Mouse (Mus musculus) hindbrain, postnatal 0 days (tissue): Measurements from ENCODE around the gene Gm20388. TPM values are rescaled to one million over a fixed set of nuclear protein-coding genes. Genes with fewer than 3 reads are reported as not detected.
A peak's percentile ranks its signal among the peaks of the same experiment; 100 is the strongest.

Experiments
- ATAC-seq: fragments of 200-750 bp; cut with Nextera tagmentation; 2 replicates; pipeline ENCODE4 v1.8.0; 2017; ENCODE audit warnings: mild to moderate bottlenecking, moderate TSS enrichment, moderate library complexity
- DNase-seq: peaks from one replicate; pipeline ENCODE4 v3.0.0-alpha.2; 2015; ENCODE audit warnings: low spot score
- H3K27ac ChIP-seq: fragments of 300-500 bp; sonication (generic); 2 replicates; pipeline ENCODE4 v1.5.1; 2014; ENCODE audit warnings: mild to moderate bottlenecking
- H3K27me3 ChIP-seq: fragments of 300-500 bp; sonication (generic); 2 replicates; pipeline ENCODE4 v1.6.1; 2014; ENCODE audit warnings: low read length, mixed read lengths; ENCODE audit not compliant: insufficient read depth
- H3K36me3 ChIP-seq: fragments of 300-500 bp; sonication (generic); 2 replicates; pipeline ENCODE4 v1.6.1; 2014; ENCODE audit warnings: low read length, mixed read lengths; ENCODE audit not compliant: insufficient read depth
- H3K4me1 ChIP-seq: fragments of 300-500 bp; sonication (generic); 2 replicates; pipeline ENCODE4 v1.6.1; 2014; ENCODE audit warnings: antibody characterized with exemption, low read length, mixed read lengths; ENCODE audit not compliant: insufficient read depth
- H3K4me2 ChIP-seq: fragments of 300-500 bp; sonication (generic); 2 replicates; pipeline ENCODE4 v1.6.1; 2014; ENCODE audit warnings: low read depth, mild to moderate bottlenecking, low read length, moderate library complexity, mixed read lengths
- H3K4me3 ChIP-seq: fragments of 300-500 bp; sonication (generic); 2 replicates; pipeline ENCODE4 v1.5.1; 2014; ENCODE audit warnings: low read length
- H3K9ac ChIP-seq: fragments of 300-500 bp; sonication (generic); replicated peaks from 2 replicates; pipeline ENCODE4 v1.6.1; 2014; ENCODE audit warnings: mild to moderate bottlenecking, low read length, moderate library complexity, mixed read lengths
- H3K9me3 ChIP-seq: fragments of 300-500 bp; sonication (generic); 2 replicates; pipeline ENCODE4 v1.6.1; 2016; ENCODE audit warnings: low read length, mixed read lengths
- CTCF ChIP-seq: IDR thresholded peaks from 2 replicates; pipeline ENCODE4 v1.5.1; 2016; ENCODE audit warnings: antibody characterized with exemption, control low read depth, low read depth
- WGBS: fragments of 180-500 bp; shearing (Covaris S2); extraction: QIAGEN DNeasy Blood & Tissue Kit; methylation state at CpG from one replicate; pipeline ENCODE4 v1.1.7; 2014; 5-methylcytosine and 5-hydroxymethylcytosine counted together
- polyA plus RNA-seq: library from polyadenylated mRNA; unstranded; fragments of >200 nt; fragmentation: Nextera tagmentation; extraction: Ambion mirVana; gene quantifications from 2 replicates; pipeline ENCODE4 v1.2.1, GENCODE M21; 2015
- total RNA-seq: library from RNA; depleted of rRNA; stranded (reverse); fragments of >200 nt; gene quantifications from 2 replicates; pipeline ENCODE4 v1.2.3, GENCODE M21; 2014

Gene Gm20388
- total and polyA plus RNA-seq, 2 experiments from 2014 or later: 71.3 TPM; not detected in 1

DNA sequence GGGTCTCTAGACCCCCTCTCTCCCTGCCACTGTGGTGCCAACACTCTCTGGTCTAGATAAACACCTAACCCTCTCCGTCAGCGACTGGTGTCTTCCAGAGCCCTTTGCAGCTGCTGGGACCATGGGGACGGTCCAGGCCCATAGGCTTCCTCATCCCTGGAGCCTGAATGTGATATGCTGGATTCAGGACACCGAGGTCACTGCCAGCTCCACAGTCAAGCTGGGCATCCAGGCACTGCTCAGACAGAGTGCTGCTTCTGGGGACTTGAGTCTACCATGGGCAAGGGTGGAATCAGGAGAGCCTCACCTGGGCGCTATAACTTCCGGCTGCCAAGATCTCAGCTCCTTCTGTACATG is 472.5 kb downstream of the Gm20388 start:
- 40% methylated on average over 6 of the region's 6 CpGs for WGBS
- Histone ChIP-seq H3K4me3 (no peak overlapping the region), H3K9me3 (no peaks in the 10 kb centered on the region), H3K27ac (peak overlapping the region; percentile 80), H3K36me3 (no peaks in the 10 kb centered on the region), H3K9ac (0 out of 2 replicates have a peak overlapping the region, but pooled peaks have one; percentile 18), H3K27me3 (no peaks in the 10 kb centered on the region), H3K4me2 (no peak overlapping the region), H3K4me1 (peaks cover 38% of the 10 kb centered on the region)
- no peak for ATAC-seq
- TF ChIP-seq CTCF: no peak
- DNase-seq: no peak

DNA sequence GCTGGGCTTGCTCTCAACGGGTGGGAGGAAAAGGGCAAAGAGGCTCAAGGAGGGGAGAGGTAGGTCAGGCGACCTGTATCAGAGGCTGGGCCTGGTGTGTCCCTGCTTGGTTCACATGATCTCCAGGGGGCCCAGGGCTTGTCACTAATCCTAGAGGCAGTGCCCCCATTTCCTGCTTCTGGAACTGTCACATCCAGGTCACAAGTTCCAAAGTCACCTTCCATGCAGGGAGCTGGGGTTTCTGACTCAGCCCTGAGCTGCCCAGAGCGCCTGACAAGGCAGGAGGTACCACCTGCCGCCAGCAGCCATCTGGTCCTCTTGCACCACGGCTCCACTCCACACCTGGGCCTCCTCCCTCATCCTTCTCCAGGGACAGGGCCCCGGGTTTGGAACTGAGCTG is 473.1 kb downstream of the Gm20388 start:
- no peaks in the 10 kb centered on the region for H3K9me3 ChIP-seq
- 45% methylated on average over 6 of the region's 6 CpGs for WGBS
- no peak for ATAC-seq
- no peak for TF ChIP-seq CTCF
- peak overlapping the region; percentile 80 for H3K27ac ChIP-seq
- no peaks in the 10 kb centered on the region for H3K36me3 ChIP-seq
- peaks cover 36% of the 10 kb centered on the region for H3K4me1 ChIP-seq
- DNase-seq: no peak
- no peak overlapping the region for H3K9ac ChIP-seq
- H3K27me3 ChIP-seq: no peaks in the 10 kb centered on the region
- no peak overlapping the region for H3K4me2 ChIP-seq
- no peak overlapping the region for H3K4me3 ChIP-seq

DNA sequence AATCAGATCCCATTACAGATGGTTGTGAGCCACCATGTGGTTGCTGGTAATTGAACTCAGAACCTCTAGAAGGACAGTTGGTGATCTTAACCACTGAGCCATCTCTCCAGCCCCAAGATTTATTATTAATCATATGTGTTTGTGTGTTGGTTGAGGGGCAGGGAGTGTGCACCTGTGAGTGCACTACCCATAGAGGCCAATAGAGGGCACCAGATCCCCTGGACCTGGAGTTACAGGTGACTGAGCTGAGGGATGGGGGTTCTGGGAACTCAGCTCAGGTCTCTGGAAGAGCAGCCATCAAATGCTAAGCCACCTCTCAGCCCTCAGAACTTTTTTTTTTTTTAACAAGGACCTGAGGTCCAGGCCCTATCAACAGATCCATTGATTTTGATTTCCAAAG is 474.1 kb downstream of the Gm20388 start:
- DNase-seq: no peak
- no peak overlapping the region for H3K4me3 ChIP-seq
- H3K27ac ChIP-seq: no peak overlapping the region
- H3K36me3 ChIP-seq: no peaks in the 10 kb centered on the region
- ATAC-seq: no peak
- H3K9me3 ChIP-seq: no peaks in the 10 kb centered on the region
- H3K9ac ChIP-seq: no peak overlapping the region
- peaks cover 36% of the 10 kb centered on the region for H3K4me1 ChIP-seq
- no peak overlapping the region for H3K4me2 ChIP-seq
- H3K27me3 ChIP-seq: no peaks in the 10 kb centered on the region
- TF ChIP-seq CTCF: peak; percentile 40; the same call in 1 of the 2 replicates

DNA sequence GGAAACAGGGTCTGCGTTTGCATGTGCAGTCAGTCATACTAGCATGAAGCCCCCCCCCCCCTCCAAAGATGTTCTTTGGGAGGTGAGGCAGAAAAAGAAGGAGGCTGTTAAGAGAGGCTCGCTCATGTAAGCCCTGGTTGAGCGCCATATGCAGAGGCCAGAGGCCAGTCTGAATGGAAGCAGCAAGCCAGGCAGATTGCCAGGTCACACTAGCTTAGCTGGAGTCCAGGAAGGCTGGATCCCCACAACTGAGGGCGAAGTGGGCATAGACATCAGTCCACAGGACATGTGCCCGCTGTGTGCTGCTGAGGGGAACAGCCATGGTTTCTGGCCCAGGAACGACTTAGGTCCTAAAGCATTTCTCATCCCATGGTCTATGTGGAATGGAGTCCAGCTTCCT is 477.6 kb downstream of the Gm20388 start:
- ATAC-seq (no peak), DNase-seq (peak; percentile 62)
- Histone ChIP-seq H3K9me3 (no peaks in the 10 kb centered on the region), H3K36me3 (no peaks in the 10 kb centered on the region), H3K4me1 (peaks cover 28% of the 10 kb centered on the region), H3K4me2 (no peak overlapping the region), H3K4me3 (no peak overlapping the region), H3K27ac (no peak overlapping the region), H3K9ac (no peak overlapping the region), H3K27me3 (no peaks in the 10 kb centered on the region)
- TF ChIP-seq CTCF: no peak
- WGBS: 54% methylated on average over 6 of the region's 6 CpGs

DNA sequence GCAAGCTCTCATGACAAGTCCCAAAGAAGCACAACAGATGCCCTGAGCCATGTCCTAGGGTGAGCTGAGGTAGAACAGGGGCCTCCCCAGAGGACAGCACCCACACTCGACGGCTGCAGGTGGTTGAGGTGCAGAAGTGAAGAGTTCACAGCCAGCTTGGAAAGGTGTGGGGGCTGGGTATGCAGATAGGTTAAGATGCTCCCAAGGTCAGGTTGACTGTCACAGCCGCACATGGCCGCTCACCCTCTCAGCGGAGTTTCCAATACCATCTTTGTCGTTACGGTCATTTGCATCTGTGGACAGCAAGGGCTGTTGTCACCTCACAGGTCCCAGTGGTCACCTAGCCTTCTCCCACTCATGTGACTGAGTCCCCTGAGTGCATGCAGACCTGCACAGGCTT is 480.0 kb downstream of the Gm20388 start:
- Histone ChIP-seq H3K9ac (no peak overlapping the region), H3K36me3 (no peaks in the 10 kb centered on the region), H3K4me3 (no peak overlapping the region), H3K4me1 (peaks cover 29% of the 10 kb centered on the region), H3K27me3 (no peaks in the 10 kb centered on the region), H3K27ac (no peak overlapping the region), H3K4me2 (no peak overlapping the region), H3K9me3 (no peaks in the 10 kb centered on the region)
- no peak for TF ChIP-seq CTCF
- ATAC-seq (no peak), DNase-seq (no peak)
- WGBS: 94% methylated on average over 7 of the region's 7 CpGs

DNA sequence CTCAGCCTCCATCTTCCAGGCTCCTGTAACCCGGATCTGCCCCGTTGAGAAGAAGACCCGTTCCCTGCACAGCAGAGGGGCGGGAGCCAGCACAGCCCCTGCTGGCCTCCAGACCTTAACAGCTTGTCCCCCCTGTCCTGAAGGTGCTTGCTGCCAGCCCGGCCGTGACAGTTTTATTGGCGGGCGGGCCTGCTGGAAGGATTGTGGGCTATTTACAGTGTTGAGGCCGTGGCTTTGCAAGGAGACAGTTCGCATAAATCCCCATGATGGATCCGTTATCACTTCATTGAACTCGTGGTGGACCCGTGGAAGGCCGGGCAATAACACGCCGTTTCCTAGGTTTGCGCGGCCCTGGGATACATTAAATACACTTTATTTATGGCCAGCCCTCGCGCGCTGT is 481.2 kb downstream of the Gm20388 start:
- no peak overlapping the region for H3K4me3 ChIP-seq
- no peaks in the 10 kb centered on the region for H3K36me3 ChIP-seq
- no peaks in the 10 kb centered on the region for H3K9me3 ChIP-seq
- ATAC-seq (no peak), DNase-seq (no peak)
- TF ChIP-seq CTCF: no peak
- 59% methylated on average over 21 of the region's 21 CpGs for WGBS
- no peak overlapping the region for H3K9ac ChIP-seq
- H3K27me3 ChIP-seq: no peaks in the 10 kb centered on the region
- no peak overlapping the region for H3K27ac ChIP-seq
- H3K4me2 ChIP-seq: no peak overlapping the region
- H3K4me1 ChIP-seq: peaks cover 30% of the 10 kb centered on the region

DNA sequence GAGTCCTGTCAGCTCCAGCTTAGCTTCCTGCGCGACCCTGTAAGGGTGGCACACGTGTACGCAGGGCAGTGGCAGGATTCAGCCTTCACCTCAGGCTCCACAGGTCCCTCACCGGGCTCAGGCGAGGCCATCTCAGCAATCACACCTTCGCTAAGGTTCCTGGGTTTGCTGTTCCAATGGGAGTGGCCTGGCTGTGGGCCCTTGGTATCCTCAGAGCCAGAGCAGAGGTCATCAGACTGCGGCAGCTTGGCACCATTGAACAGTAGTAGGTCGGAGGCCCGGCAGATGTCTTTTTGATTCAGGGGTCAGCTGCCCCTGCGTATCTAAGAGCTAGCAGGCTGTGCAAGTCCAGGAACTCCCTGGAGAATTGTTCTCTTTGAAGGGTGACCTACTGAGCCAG is 482.4 kb downstream of the Gm20388 start:
- H3K4me3 ChIP-seq: no peak overlapping the region
- H3K9me3 ChIP-seq: no peaks in the 10 kb centered on the region
- WGBS: 69% methylated on average over 11 of the region's 11 CpGs
- no peak overlapping the region for H3K4me2 ChIP-seq
- peaks cover 35% of the 10 kb centered on the region for H3K4me1 ChIP-seq
- H3K9ac ChIP-seq: 0 out of 2 replicates have a peak overlapping the region, but pooled peaks have one; percentile 7
- no peaks in the 10 kb centered on the region for H3K27me3 ChIP-seq
- TF ChIP-seq CTCF: no peak
- H3K36me3 ChIP-seq: no peaks in the 10 kb centered on the region
- ATAC-seq: no peak
- no peak for DNase-seq
- H3K27ac ChIP-seq: no peak overlapping the region
